Mouse (Mus musculus): Measurements from ENCODE around the gene Sgsm1.

The Sgsm1 gene

GRCm38 (mm10) chr5:113219450-113219849, 91.1 kb downstream of the Sgsm1 start:
- DNase-seq (ENCODE audit: low read depth, low spot score), result no peak

- no peak for DNase-seq (ENCODE audit: low read depth, low spot score)
These were observed 91.9 kb downstream of the Sgsm1 start for GRCm38 (mm10) chr5:113218617-113219235.

- no peak for DNase-seq (ENCODE audit: low read depth, low spot score)
These were observed 93.5 kb downstream of the Sgsm1 start for GRCm38 (mm10) chr5:113217076-113217475.

- no peak for DNase-seq (ENCODE audit: low read depth, low spot score)
These were observed 94.1 kb downstream of the Sgsm1 start for GRCm38 (mm10) chr5:113216328-113216960.

GRCm38 (mm10) chr5:113215610-113216011, 95.0 kb downstream of the Sgsm1 start:
- no peak for DNase-seq (ENCODE audit: low read depth, low spot score)

GRCm38 (mm10) chr5:113214455-113214854, 96.1 kb downstream of the Sgsm1 start:
- DNase-seq (ENCODE audit: low read depth, low spot score), result no peak

GRCm38 (mm10) chr5:113214041-113214440, 96.5 kb downstream of the Sgsm1 start:
- DNase-seq (ENCODE audit: low read depth, low spot score), result no peak

- DNase-seq (ENCODE audit: low read depth, low spot score), result no peak
These were observed 98.3 kb downstream of the Sgsm1 start for GRCm38 (mm10) chr5:113212156-113212835.

- no peak for DNase-seq (ENCODE audit: low read depth, low spot score)
These were observed 100.3 kb downstream of the Sgsm1 start for GRCm38 (mm10) chr5:113210314-113210713.

- no peak for DNase-seq (ENCODE audit: low read depth, low spot score)
These were observed 100.7 kb downstream of the Sgsm1 start for GRCm38 (mm10) chr5:113209898-113210297.

GRCm38 (mm10) chr5:113209401-113209750, 101.2 kb downstream of the Sgsm1 start:
- DNase-seq (ENCODE audit: low read depth, low spot score), result no peak

GRCm38 (mm10) chr5:113208622-113209400, 101.8 kb downstream of the Sgsm1 start:
- no peak for DNase-seq (ENCODE audit: low read depth, low spot score)

- no peak for DNase-seq (ENCODE audit: low read depth, low spot score)
These were observed 102.5 kb downstream of the Sgsm1 start for GRCm38 (mm10) chr5:113208048-113208447.

- no peak for DNase-seq (ENCODE audit: low read depth, low spot score)
These were observed 103.8 kb downstream of the Sgsm1 start for GRCm38 (mm10) chr5:113206670-113207352.

- DNase-seq (ENCODE audit: low read depth, low spot score), result no peak
These were observed 106.4 kb downstream of the Sgsm1 start for GRCm38 (mm10) chr5:113204193-113204592.

GRCm38 (mm10) chr5:113199772-113200134, 110.8 kb downstream of the Sgsm1 start:
- no peak for DNase-seq (ENCODE audit: low read depth, low spot score)

- no peak for DNase-seq (ENCODE audit: low read depth, low spot score)
These were observed 111.3 kb downstream of the Sgsm1 start for GRCm38 (mm10) chr5:113199126-113199771.

GRCm38 (mm10) chr5:113196916-113197794, 113.4 kb downstream of the Sgsm1 start:
- no peak for DNase-seq (ENCODE audit: low read depth, low spot score)

- no peak for DNase-seq (ENCODE audit: low read depth, low spot score)
These were observed 114.7 kb downstream of the Sgsm1 start for GRCm38 (mm10) chr5:113195907-113196306.

GRCm38 (mm10) chr5:113195451-113195850, 115.1 kb downstream of the Sgsm1 start:
- DNase-seq (ENCODE audit: low read depth, low spot score), result no peak

Measured in embryo, embryonic 11.5 days (tissue).